Comparison of ENCODE assay signal across 10 mouse cellular contexts in the genomic region with DNA sequence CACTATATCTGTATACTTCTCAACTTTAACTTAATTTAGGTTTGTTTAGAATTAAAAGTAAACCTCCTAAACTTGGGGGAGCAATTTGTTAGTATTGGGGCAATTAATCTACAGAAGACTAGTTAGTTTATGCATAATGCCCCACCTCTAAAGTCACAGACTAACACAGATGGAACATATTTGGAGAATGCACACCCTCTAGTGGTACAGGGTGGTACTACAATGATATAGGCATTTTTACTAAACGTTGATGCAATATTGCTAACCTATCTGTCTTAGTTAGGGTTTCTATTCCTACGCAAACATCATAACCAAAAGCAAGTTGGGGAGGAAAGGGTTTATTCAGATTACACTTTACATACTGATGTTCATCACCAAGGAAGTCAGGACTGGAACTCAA. TPM values are rescaled to one million over a fixed set of nuclear protein-coding genes. Genes with fewer than 3 reads are reported as not detected.
DNase-seq lines count a peak whose midpoint lies in the region; ATAC-seq and TF ChIP-seq lines count a peak whose summit lies in the region.
"Had no signal": no experiment of that assay in that cellular context is flagged by ENCODE, and none has a peak within 500 bp of the region (broad histone marks: within the 10 kb centered on the region; RNA-seq: fewer than 3 reads in every experiment).

No protein-coding gene starts in this region.

- no peaks in the 10 kb centered on the region for H3K36me3 ChIP-seq in liver, postnatal 0 days (replicated peaks; ENCODE audit: insufficient read depth, low read length)
- no peaks in the 10 kb centered on the region for H3K36me3 ChIP-seq in heart, embryonic 11.5 days (ENCODE audit: control insufficient read depth, insufficient read depth, low read length)
- H3K36me3 ChIP-seq: midbrain, embryonic 15.5 days had no signal

- no peaks in the 10 kb centered on the region for H3K9me3 ChIP-seq in liver, postnatal 0 days (ENCODE audit: low read length)
- no peaks in the 10 kb centered on the region for H3K9me3 ChIP-seq in heart, embryonic 11.5 days (replicated peaks; ENCODE audit: control insufficient read depth, low read length)
- H3K9me3 ChIP-seq: midbrain, embryonic 15.5 days had no signal

- no peak overlapping the region for H3K9ac ChIP-seq in liver, postnatal 0 days (replicated peaks)
- H3K9ac ChIP-seq in heart, embryonic 11.5 days (ENCODE audit: low read depth, low read length), result no peak overlapping the region
- H3K9ac ChIP-seq: midbrain, embryonic 15.5 days had no signal

- no peak for TF ChIP-seq EP300 in liver, postnatal 0 days (IDR thresholded peaks at IDR 0.05; ENCODE audit: low read depth)

- H3K27me3 ChIP-seq in cerebellum, adult 2 months (ENCODE audit: control insufficient read depth, insufficient read depth, low read length), result no peaks in the 10 kb centered on the region
- no peaks in the 10 kb centered on the region for H3K27me3 ChIP-seq in liver, postnatal 0 days (ENCODE audit: insufficient read depth, low read length)
- no peaks in the 10 kb centered on the region for H3K27me3 ChIP-seq in heart, embryonic 11.5 days (ENCODE audit: control insufficient read depth, insufficient read depth, low read length)
- H3K27me3 ChIP-seq: midbrain, embryonic 15.5 days had no signal

- 61% methylated on average over 2 of the region's 2 CpGs for WGBS in cerebellum, adult 2 months
- WGBS in liver, postnatal 0 days (ENCODE audit: insufficient replicate concordance), result 40% methylated on average over 2 of the region's 2 CpGs
- 47% methylated on average over 2 of the region's 2 CpGs for WGBS in heart, embryonic 11.5 days (ENCODE audit: insufficient replicate concordance)

- no peak for TF ChIP-seq POLR2A in cerebellum, adult 2 months (IDR thresholded peaks at IDR 0.05; ENCODE audit: borderline replicate concordance, insufficient read depth, low read length)

- ATAC-seq in liver, postnatal 0 days, result no peak
- ATAC-seq in activated CD4-positive, CD25-positive, alpha-beta regulatory T cell, adult 4 months, result peak; percentile 52
- peak; percentile 94 for ATAC-seq in megakaryocyte-erythroid progenitor cell, adult 5-6 weeks (replicated peaks; ENCODE audit: low FRiP score, low TSS enrichment, poor library complexity, severe bottlenecking)
- no peak for ATAC-seq in heart, embryonic 11.5 days (replicated peaks; ENCODE audit: insufficient number of reproducible peaks, low FRiP score, low TSS enrichment)
- ATAC-seq: midbrain, embryonic 15.5 days had no signal

- H3K4me2 ChIP-seq in liver, postnatal 0 days (ENCODE audit: low read depth, low read length), result no peak overlapping the region
- H3K4me2 ChIP-seq in heart, embryonic 11.5 days, result no peak overlapping the region
- H3K4me2 ChIP-seq: midbrain, embryonic 15.5 days had no signal

- no peak overlapping the region for H3K27ac ChIP-seq in cerebellum, adult 2 months (ENCODE audit: insufficient read depth, low read length)
- no peak overlapping the region for H3K27ac ChIP-seq in liver, postnatal 0 days (ENCODE audit: low read depth)
- no peak overlapping the region for H3K27ac ChIP-seq in heart, embryonic 11.5 days (ENCODE audit: low read depth, low read length)
- H3K27ac ChIP-seq: midbrain, embryonic 15.5 days had no signal

- no peak overlapping the region for H3K4me3 ChIP-seq in cerebellum, adult 2 months (replicated peaks; ENCODE audit: insufficient read depth, low read depth, low read length)
- no peak overlapping the region for H3K4me3 ChIP-seq in liver, postnatal 0 days (ENCODE audit: low read depth, low read length)
- H3K4me3 ChIP-seq in heart, embryonic 11.5 days (ENCODE audit: low read depth, low read length), result no peak overlapping the region
- H3K4me3 ChIP-seq: midbrain, embryonic 15.5 days had no signal

- DNase-seq in cerebellum, adult 2 months, result no peak
- DNase-seq in cerebellum, postnatal 36 days, result no peak
- no peak for DNase-seq in liver, postnatal 0 days
- no peak for DNase-seq in liver
- no peak for DNase-seq in cerebellum, adult 11 months
- DNase-seq: right cerebral cortex, postnatal 14 days had no signal

- peak; percentile 22; the same call in 1 of the 2 replicates for TF ChIP-seq CTCF in cerebellum, adult 2 months (IDR thresholded peaks at IDR 0.05; ENCODE audit: borderline replicate concordance, insufficient read depth, low read depth, low read length)
- peak; percentile 85 for TF ChIP-seq CTCF in liver, postnatal 0 days (IDR thresholded peaks at IDR 0.05; ENCODE audit: low read depth)

- no peaks in the 10 kb centered on the region for H3K4me1 ChIP-seq in cerebellum, adult 2 months (ENCODE audit: control insufficient read depth, insufficient read depth, low read length)
- H3K4me1 ChIP-seq in liver, postnatal 0 days (ENCODE audit: insufficient read depth), result no peaks in the 10 kb centered on the region
- no peaks in the 10 kb centered on the region for H3K4me1 ChIP-seq in heart, embryonic 11.5 days (ENCODE audit: control insufficient read depth, insufficient read depth, low read length)
- H3K4me1 ChIP-seq: midbrain, embryonic 15.5 days had no signal

RNA-seq across cellular contexts. Expression of gene Zfp386, which starts 19.4 kb away (rescaled TPM):
- 27.9 and 34.0 TPM in 2 replicates for polyA plus RNA-seq in cerebellum, adult 2 months (2012; rRNA removed)
- polyA plus RNA-seq in liver, postnatal 0 days (2015; fragmentation: Nextera tagmentation; extraction: Ambion mirVana), result 8.5 and 8.8 TPM in 2 replicates
- polyA plus RNA-seq in activated CD4-positive, CD25-positive, alpha-beta regulatory T cell, adult 4 months (2017; shearing (Covaris generic)), result 10 to 100 TPM; 52.8 to 59.0 TPM
- total RNA-seq in megakaryocyte-erythroid progenitor cell, adult 5-6 weeks (2014; fragmentation: Nextera tagmentation), result 30.0 and 37.5 TPM in 2 replicates
- 19.3 and 30.9 TPM in 2 replicates for total RNA-seq in megakaryocyte-erythroid progenitor cell, adult 5-6 weeks (2017)
- polyA plus RNA-seq in heart, embryonic 11.5 days (2014; fragmentation: Nextera tagmentation; extraction: Ambion mirVana), result 31.2 and 34.7 TPM in 2 replicates

RNA-seq across cellular contexts. Expression of gene Vipr2, which starts 49.4 kb away (rescaled TPM):
- polyA plus RNA-seq in cerebellum, adult 2 months (2012; rRNA removed), result 7.8 and 11.2 TPM in 2 replicates
- polyA plus RNA-seq in liver, postnatal 0 days (2015; fragmentation: Nextera tagmentation; extraction: Ambion mirVana), result 0.08 and 0.26 TPM in 2 replicates
- under 1 TPM; 0.50 to 0.99 TPM for polyA plus RNA-seq in activated CD4-positive, CD25-positive, alpha-beta regulatory T cell, adult 4 months (2017; shearing (Covaris generic))
- 0.55 and 3.3 TPM in 2 replicates for total RNA-seq in megakaryocyte-erythroid progenitor cell, adult 5-6 weeks (2014; fragmentation: Nextera tagmentation)
- 0.61 and 3.1 TPM in 2 replicates for total RNA-seq in megakaryocyte-erythroid progenitor cell, adult 5-6 weeks (2017)
- 1.3 and 2.7 TPM in 2 replicates for polyA plus RNA-seq in heart, embryonic 11.5 days (2014; fragmentation: Nextera tagmentation; extraction: Ambion mirVana)

Comparison
In these comparisons a context has a peak if more than half of its experiments do, and no peak if none do; other contexts are left out.
1. ATAC-seq: peak in activated CD4-positive, CD25-positive, alpha-beta regulatory T cell, adult 4 months (single experiment) and megakaryocyte-erythroid progenitor cell, adult 5-6 weeks (single experiment); none in liver, postnatal 0 days (single experiment) and heart, embryonic 11.5 days (single experiment).